Mouse (Mus musculus): ENCODE results near the gene Tmem243. TPM values are rescaled to one million over a fixed set of nuclear protein-coding genes. Genes with fewer than 3 reads are reported as not detected.

Tmem243 gene
- polyA plus RNA-seq, 1 experiment from 2014 or later = 13.2 TPM

- Histone ChIP-seq H3K4me3 (no peak overlapping the region), H3K27ac (no peak overlapping the region), H3K27me3 (ENCODE audit: insufficient read depth, poor library complexity, severe bottlenecking) (no peaks in the 10 kb centered on the region), H3K36me3 (no peaks in the 10 kb centered on the region), H3K9me3 (no peaks in the 10 kb centered on the region), H3K4me1 (no peaks in the 10 kb centered on the region)
- peak; percentile 33 for DNase-seq (ENCODE audit: low spot score)
- WGBS = 69% methylated on average over 3 of the region's 3 CpGs
These were observed 13.3 kb upstream of the Tmem243 start for GRCm38 (mm10) chr5:9086924-9087719.

GRCm38 (mm10) chr5:9090493-9091106 lies 9.9 kb upstream of the Tmem243 start:
- Histone ChIP-seq H3K4me1 (no peaks in the 10 kb centered on the region), H3K27ac (no peak overlapping the region), H3K4me3 (no peak overlapping the region), H3K9me3 (no peaks in the 10 kb centered on the region), H3K27me3 (ENCODE audit: insufficient read depth, poor library complexity, severe bottlenecking) (no peaks in the 10 kb centered on the region), H3K36me3 (no peaks in the 10 kb centered on the region)
- DNase-seq (ENCODE audit: low spot score) = peak; percentile 5
- WGBS = 74% methylated on average over 6 of the region's 6 CpGs

- Histone ChIP-seq H3K36me3 (no peaks in the 10 kb centered on the region), H3K27me3 (ENCODE audit: insufficient read depth, poor library complexity, severe bottlenecking) (no peaks in the 10 kb centered on the region), H3K4me1 (no peaks in the 10 kb centered on the region), H3K27ac (no peak overlapping the region), H3K9me3 (peaks cover 4% of the 10 kb centered on the region), H3K4me3 (no peak overlapping the region)
- no peak for DNase-seq (ENCODE audit: low spot score)
- WGBS = 86% methylated on average over 1 of the region's 1 CpGs
These were observed 7.8 kb upstream of the Tmem243 start for GRCm38 (mm10) chr5:9092716-9093115.

GRCm38 (mm10) chr5:9093490-9093889 lies 7.0 kb upstream of the Tmem243 start:
- Histone ChIP-seq H3K9me3 (peaks cover 4% of the 10 kb centered on the region), H3K4me3 (no peak overlapping the region), H3K4me1 (no peaks in the 10 kb centered on the region), H3K27ac (no peak overlapping the region), H3K36me3 (no peaks in the 10 kb centered on the region), H3K27me3 (ENCODE audit: insufficient read depth, poor library complexity, severe bottlenecking) (no peaks in the 10 kb centered on the region)
- WGBS = 80% methylated on average over 4 of the region's 4 CpGs
- DNase-seq (ENCODE audit: low spot score) = peak; percentile 72

- WGBS = under 1% methylated on average over 70 of the region's 83 CpGs
- H3K27ac ChIP-seq = peak overlapping the region; percentile 84
- H3K9me3 ChIP-seq = peaks cover 4% of the 10 kb centered on the region
- peak overlapping the region; percentile 90 for H3K4me3 ChIP-seq
- H3K4me1 ChIP-seq = peaks cover 4% of the 10 kb centered on the region; the same call in 1 of the 2 replicates
- peak; percentile 81 for DNase-seq (ENCODE audit: low spot score)
- no peaks in the 10 kb centered on the region for H3K36me3 ChIP-seq
- H3K27me3 ChIP-seq (ENCODE audit: insufficient read depth, poor library complexity, severe bottlenecking) = peaks cover 21% of the 10 kb centered on the region; the same call in 1 of the 2 replicates
These were observed 657 bp downstream of the Tmem243 start for GRCm38 (mm10) chr5:9100849-9101801.

- WGBS = 91% methylated on average over 2 of the region's 2 CpGs
- no peaks in the 10 kb centered on the region for H3K36me3 ChIP-seq
These were observed 2.2 kb downstream of the Tmem243 start for GRCm38 (mm10) chr5:9102696-9103095.

GRCm38 (mm10) chr5:9103958-9104357 lies 3.5 kb downstream of the Tmem243 start:
- H3K9me3 ChIP-seq = no peaks in the 10 kb centered on the region
- WGBS = 85% methylated on average over 8 of the region's 8 CpGs
- no peaks in the 10 kb centered on the region for H3K36me3 ChIP-seq
- H3K27me3 ChIP-seq (ENCODE audit: insufficient read depth, poor library complexity, severe bottlenecking) = peaks cover 21% of the 10 kb centered on the region; the same call in 1 of the 2 replicates
- peaks cover 4% of the 10 kb centered on the region; the same call in 1 of the 2 replicates for H3K4me1 ChIP-seq
- H3K4me3 ChIP-seq = no peak overlapping the region
- H3K27ac ChIP-seq = no peak overlapping the region
- DNase-seq (ENCODE audit: low spot score) = peak; percentile 14

More at GRCm38 (mm10) chr5:9102696-9103095, 2.2 kb downstream of the Tmem243 start:
- Histone ChIP-seq H3K9me3 (no peaks in the 10 kb centered on the region), H3K4me3 (no peak overlapping the region), H3K4me1 (peaks cover 4% of the 10 kb centered on the region; the same call in 1 of the 2 replicates), H3K27ac (no peak overlapping the region), H3K27me3 (ENCODE audit: insufficient read depth, poor library complexity, severe bottlenecking) (peaks cover 21% of the 10 kb centered on the region; the same call in 1 of the 2 replicates)
- DNase-seq (ENCODE audit: low spot score) = peak; percentile 60

- no peak overlapping the region for H3K27ac ChIP-seq
These were observed 6.3 kb downstream of the Tmem243 start for GRCm38 (mm10) chr5:9106806-9107205.

GRCm38 (mm10) chr5:9107296-9108089 lies 7.0 kb downstream of the Tmem243 start:
- WGBS = 85% methylated on average over 8 of the region's 8 CpGs
- H3K36me3 ChIP-seq = no peaks in the 10 kb centered on the region
- H3K27ac ChIP-seq = no peak overlapping the region
- H3K27me3 ChIP-seq (ENCODE audit: insufficient read depth, poor library complexity, severe bottlenecking) = peaks cover 11% of the 10 kb centered on the region; the same call in 1 of the 2 replicates
- H3K4me1 ChIP-seq = no peaks in the 10 kb centered on the region
- H3K9me3 ChIP-seq = no peaks in the 10 kb centered on the region
- DNase-seq (ENCODE audit: low spot score) = peak; percentile 24
- no peak overlapping the region for H3K4me3 ChIP-seq

More at GRCm38 (mm10) chr5:9106806-9107205, 6.3 kb downstream of the Tmem243 start:
- Histone ChIP-seq H3K4me1 (no peaks in the 10 kb centered on the region), H3K4me3 (no peak overlapping the region), H3K9me3 (no peaks in the 10 kb centered on the region), H3K36me3 (no peaks in the 10 kb centered on the region), H3K27me3 (ENCODE audit: insufficient read depth, poor library complexity, severe bottlenecking) (peaks cover 18% of the 10 kb centered on the region; the same call in 1 of the 2 replicates)
- 81% methylated on average over 6 of the region's 6 CpGs for WGBS
- DNase-seq (ENCODE audit: low spot score) = peak; percentile 47

- peak; percentile 66 for DNase-seq (ENCODE audit: low spot score)
- Histone ChIP-seq H3K9me3 (no peaks in the 10 kb centered on the region), H3K27me3 (ENCODE audit: insufficient read depth, poor library complexity, severe bottlenecking) (peaks cover 3% of the 10 kb centered on the region; the same call in 1 of the 2 replicates), H3K4me1 (no peaks in the 10 kb centered on the region), H3K4me3 (no peak overlapping the region), H3K27ac (no peak overlapping the region), H3K36me3 (no peaks in the 10 kb centered on the region)
- 72% methylated on average over 5 of the region's 5 CpGs for WGBS
These were observed 8.0 kb downstream of the Tmem243 start for GRCm38 (mm10) chr5:9108490-9108889.

GRCm38 (mm10) chr5:9109582-9109981 lies 9.1 kb downstream of the Tmem243 start:
- no peak for DNase-seq (ENCODE audit: low spot score)
- H3K4me1 ChIP-seq = 0 out of 2 replicates have a peak, but pooled peaks cover under 1% of the 10 kb centered on the region

GRCm38 (mm10) chr5:9111285-9111684 lies 10.8 kb downstream of the Tmem243 start:
- 67% methylated on average over 2 of the region's 2 CpGs for WGBS

More at GRCm38 (mm10) chr5:9109582-9109981, 9.1 kb downstream of the Tmem243 start:
- H3K36me3 ChIP-seq = no peaks in the 10 kb centered on the region
- H3K27me3 ChIP-seq (ENCODE audit: insufficient read depth, poor library complexity, severe bottlenecking) = no peaks in the 10 kb centered on the region
- no peaks in the 10 kb centered on the region for H3K9me3 ChIP-seq
- no peak overlapping the region for H3K4me3 ChIP-seq
- H3K27ac ChIP-seq = no peak overlapping the region

More at GRCm38 (mm10) chr5:9111285-9111684, 10.8 kb downstream of the Tmem243 start:
- Histone ChIP-seq H3K36me3 (no peaks in the 10 kb centered on the region), H3K27ac (no peak overlapping the region), H3K9me3 (no peaks in the 10 kb centered on the region), H3K27me3 (ENCODE audit: insufficient read depth, poor library complexity, severe bottlenecking) (no peaks in the 10 kb centered on the region), H3K4me3 (no peak overlapping the region), H3K4me1 (0 out of 2 replicates have a peak, but pooled peaks cover 3% of the 10 kb centered on the region)
- peak; percentile 5 for DNase-seq (ENCODE audit: low spot score)
